Mouse (Mus musculus) granulocyte monocyte progenitor cell, adult 5-6 weeks (primary cell): ENCODE results near the gene S100a5. TPM values are rescaled to one million over a fixed set of nuclear protein-coding genes. Genes with fewer than 3 reads are reported as not detected.

Source experiments
- ATAC-seq: replicated peaks from 2 replicates; pipeline ENCODE4 v1.8.0; 2016; ENCODE audit warnings: mild to moderate bottlenecking, moderate TSS enrichment, inconsistent platforms; ENCODE audit not compliant: poor library complexity, severe bottlenecking
- total RNA-seq, 2 experiments: library from RNA; stranded (forward) in 1 of 2; stranded (reverse) in 1 of 2; fragments of 200-712, 200-1000 nt in 1 of 2; fragments of >200 nt in 1 of 2; fragmentation: Nextera tagmentation in 1 of 2; gene quantifications; 2 replicates each; pipeline ENCODE4 v1.2.3; 2014 to 2017

The S100a5 gene
- total RNA-seq, 2 experiments from 2014 or later: not detected

- no peak for ATAC-seq
Measured at GRCm38 (mm10) chr3:90599401-90599800, 8.9 kb upstream of the S100a5 start.

- ATAC-seq: no peak
Measured at GRCm38 (mm10) chr3:90600036-90600435, 8.3 kb upstream of the S100a5 start.

- no peak for ATAC-seq
Measured at GRCm38 (mm10) chr3:90600458-90601195, 7.7 kb upstream of the S100a5 start.

- no peak for ATAC-seq
Measured at GRCm38 (mm10) chr3:90601486-90602110, 6.7 kb upstream of the S100a5 start, which contains the start of gene Gm42674. Gm42674 (plus strand) TSS chr3:90601904.

- ATAC-seq: peak; percentile 62
Measured at GRCm38 (mm10) chr3:90603623-90604022, 4.7 kb upstream of the S100a5 start, which contains the start of gene S100a4. S100a4 (plus strand) TSS chr3:90603771.

- ATAC-seq: peak; percentile 65
Measured at GRCm38 (mm10) chr3:90604416-90604815, 3.9 kb upstream of the S100a5 start.

GRCm38 (mm10) chr3:90605049-90605448, 3.3 kb upstream of the S100a5 start:
- ATAC-seq: peak; percentile 4; the same call in 1 of the 2 replicates

- no peak for ATAC-seq
Measured at GRCm38 (mm10) chr3:90605736-90606135, 2.6 kb upstream of the S100a5 start.

GRCm38 (mm10) chr3:90606185-90606584, 2.1 kb upstream of the S100a5 start:
- ATAC-seq: no peak

- no peak for ATAC-seq
Measured at GRCm38 (mm10) chr3:90607361-90607760, 962 bp upstream of the S100a5 start.

GRCm38 (mm10) chr3:90609102-90609501, 779 bp downstream of the S100a5 start:
- no peak for ATAC-seq

- no peak for ATAC-seq
Measured at GRCm38 (mm10) chr3:90611494-90611893, 3.2 kb downstream of the S100a5 start.

GRCm38 (mm10) chr3:90612061-90612460, 3.7 kb downstream of the S100a5 start:
- peak; percentile 50 for ATAC-seq

GRCm38 (mm10) chr3:90612728-90613291, 4.5 kb downstream of the S100a5 start, which contains the start of gene S100a6:
S100a6 (plus strand) TSS chr3:90612882.
- ATAC-seq: peak; percentile 71

GRCm38 (mm10) chr3:90613461-90614147, 5.3 kb downstream of the S100a5 start:
- peak; percentile 15; the same call in 1 of the 2 replicates for ATAC-seq

- ATAC-seq: no peak
Measured at GRCm38 (mm10) chr3:90614148-90614530, 5.8 kb downstream of the S100a5 start.

GRCm38 (mm10) chr3:90614611-90615251, 6.4 kb downstream of the S100a5 start:
- ATAC-seq: no peak

- peak; percentile 63 for ATAC-seq
Measured at GRCm38 (mm10) chr3:90615415-90615814, 7.1 kb downstream of the S100a5 start.

GRCm38 (mm10) chr3:90615911-90616310, 7.6 kb downstream of the S100a5 start:
- ATAC-seq: no peak

GRCm38 (mm10) chr3:90617586-90617985, 9.3 kb downstream of the S100a5 start:
- ATAC-seq: peak; percentile 43
